Mouse (Mus musculus) lung, embryonic 16.5 days (tissue): ENCODE results near the gene Kmt5b. TPM values are rescaled to one million over a fixed set of nuclear protein-coding genes. Genes with fewer than 3 reads are reported as not detected.
A peak's percentile ranks its signal among the peaks of the same experiment; 100 is the strongest.

Experiments
- ATAC-seq: fragments of 200-750 bp; cut with Nextera tagmentation; 2 replicates; pipeline ENCODE4 v1.8.0; 2017; ENCODE audit warnings: low read depth, mild to moderate bottlenecking, moderate library complexity
- H3K27ac ChIP-seq: fragments of 300-500 bp; sonication (generic); 2 replicates; pipeline ENCODE4 v1.5.1; 2014; ENCODE audit warnings: mild to moderate bottlenecking, control low read depth, low read length
- H3K27me3 ChIP-seq: fragments of 300-500 bp; sonication (generic); 2 replicates; pipeline ENCODE4 v1.6.1; 2014; ENCODE audit warnings: low read depth, low read length, mixed read lengths; ENCODE audit not compliant: control insufficient read depth, insufficient read depth
- H3K36me3 ChIP-seq: fragments of 300-500 bp; sonication (generic); 2 replicates; pipeline ENCODE4 v1.6.1; 2014; ENCODE audit warnings: low read length; ENCODE audit not compliant: control insufficient read depth, insufficient read depth
- H3K4me1 ChIP-seq: fragments of 300-500 bp; sonication (generic); replicated peaks from 2 replicates; pipeline ENCODE4 v1.6.1; 2014; ENCODE audit warnings: low read length, mixed read lengths; ENCODE audit not compliant: control insufficient read depth, insufficient read depth
- H3K4me2 ChIP-seq: fragments of 300-500 bp; sonication (generic); 2 replicates; pipeline ENCODE4 v1.6.1; 2014; ENCODE audit warnings: low read depth, low read length, control low read depth
- H3K4me3 ChIP-seq: fragments of 300-500 bp; sonication (generic); 2 replicates; pipeline ENCODE4 v1.5.1; 2014; ENCODE audit warnings: mild to moderate bottlenecking, low read length, control low read depth
- H3K9ac ChIP-seq: fragments of 300-500 bp; sonication (generic); 2 replicates; pipeline ENCODE4 v1.6.1; 2014; ENCODE audit warnings: low read length, control low read depth
- H3K9me3 ChIP-seq: fragments of 300-500 bp; sonication (generic); 2 replicates; pipeline ENCODE4 v1.6.1; 2016; ENCODE audit warnings: low read length; ENCODE audit not compliant: control insufficient read depth
- WGBS: fragments of 180-500 bp; shearing (Covaris S2); extraction: QIAGEN DNeasy Blood & Tissue Kit; methylation state at CpG from one replicate; pipeline ENCODE4 v1.1.7; 2014; 5-methylcytosine and 5-hydroxymethylcytosine counted together
- polyA plus RNA-seq: library from polyadenylated mRNA; unstranded; fragments of >200 nt; fragmentation: Nextera tagmentation; extraction: Ambion mirVana; gene quantifications from 2 replicates; pipeline ENCODE4 v1.2.1, GENCODE M21; 2015

Gene Kmt5b
- polyA plus RNA-seq, 1 experiment from 2014 or later, result 28.1 TPM

DNA sequence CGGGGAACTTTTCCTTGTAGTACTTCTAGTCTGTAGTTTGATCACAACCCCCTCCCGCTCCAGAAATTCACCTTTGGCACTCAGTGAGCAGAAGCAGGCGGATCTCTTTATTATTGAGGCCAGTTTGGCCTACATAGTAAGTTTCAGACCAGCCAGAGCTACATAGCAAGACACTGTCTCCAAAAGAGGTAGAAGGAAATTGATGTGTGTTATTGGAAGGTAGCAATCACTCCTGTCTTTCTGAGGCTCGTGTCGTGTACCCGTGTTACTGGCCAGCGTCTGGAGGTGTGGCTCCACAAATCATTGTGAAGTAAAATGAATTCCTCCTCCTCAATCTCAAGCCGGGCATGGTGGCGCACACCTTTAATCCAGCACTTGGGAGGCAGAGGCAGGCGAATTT is 85.9 kb downstream of the Kmt5b start:
- Histone ChIP-seq H3K36me3 (no peaks in the 10 kb centered on the region), H3K27ac (no peak overlapping the region), H3K4me2 (peak overlapping the region; percentile 81), H3K27me3 (no peaks in the 10 kb centered on the region), H3K9me3 (no peaks in the 10 kb centered on the region), H3K4me1 (peaks cover 31% of the 10 kb centered on the region), H3K4me3 (peak overlapping the region; percentile 88), H3K9ac (no peak overlapping the region)
- WGBS, result 82% methylated on average over 10 of the region's 10 CpGs
- ATAC-seq, result no peak

DNA sequence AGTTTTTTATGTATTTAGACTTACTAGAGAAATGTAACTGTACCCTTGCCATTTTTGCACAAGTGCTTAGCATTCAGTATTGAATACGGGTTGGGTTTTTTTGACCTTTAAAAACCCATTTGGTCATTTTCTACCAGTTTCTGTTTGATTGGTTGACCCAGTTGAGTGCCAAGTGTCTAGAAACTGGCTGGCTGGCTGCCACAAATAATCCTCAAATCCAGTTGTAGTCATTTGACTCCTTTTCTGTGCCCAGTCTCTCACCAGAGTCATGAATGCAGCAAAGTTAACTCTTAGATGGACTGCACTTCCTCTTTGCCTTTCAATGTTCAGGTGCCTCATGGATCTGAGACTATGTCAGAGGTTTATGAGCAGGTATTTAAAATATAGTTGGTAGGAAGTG is 86.7 kb downstream of the Kmt5b start:
- Histone ChIP-seq H3K4me3 (no peak overlapping the region; the same call in none of the 2 replicates), H3K9me3 (no peaks in the 10 kb centered on the region), H3K36me3 (no peaks in the 10 kb centered on the region), H3K27me3 (no peaks in the 10 kb centered on the region), H3K4me2 (peak overlapping the region; percentile 81), H3K4me1 (peaks cover 31% of the 10 kb centered on the region), H3K27ac (no peak overlapping the region), H3K9ac (no peak overlapping the region)
- no peak for ATAC-seq
- WGBS, result 54% methylated on average over 1 of the region's 1 CpGs

DNA sequence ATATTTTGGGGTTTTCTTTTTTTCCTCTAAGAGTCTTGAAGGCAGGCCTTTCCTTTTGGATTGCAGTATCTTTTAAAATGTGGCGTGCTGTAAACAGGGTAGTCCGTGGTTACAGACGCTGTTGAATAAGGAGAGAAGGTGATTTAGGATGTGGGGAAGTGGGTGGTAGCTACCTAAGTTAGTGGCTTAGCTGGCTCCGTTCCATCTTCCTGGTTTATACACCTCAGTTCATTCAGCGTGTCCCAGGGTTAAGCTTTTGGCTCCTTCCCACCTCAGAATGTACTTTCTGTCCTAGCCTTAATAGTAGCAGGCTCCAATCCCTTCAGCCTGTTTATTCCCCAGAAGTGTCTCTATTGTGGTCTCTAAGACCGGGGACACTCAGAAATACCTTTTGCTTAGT is 87.9 kb downstream of the Kmt5b start:
- H3K4me2 ChIP-seq, result peak overlapping the region; percentile 35
- no peak for ATAC-seq
- peak overlapping the region; percentile 14; the same call in 1 of the 2 replicates for H3K4me3 ChIP-seq

DNA sequence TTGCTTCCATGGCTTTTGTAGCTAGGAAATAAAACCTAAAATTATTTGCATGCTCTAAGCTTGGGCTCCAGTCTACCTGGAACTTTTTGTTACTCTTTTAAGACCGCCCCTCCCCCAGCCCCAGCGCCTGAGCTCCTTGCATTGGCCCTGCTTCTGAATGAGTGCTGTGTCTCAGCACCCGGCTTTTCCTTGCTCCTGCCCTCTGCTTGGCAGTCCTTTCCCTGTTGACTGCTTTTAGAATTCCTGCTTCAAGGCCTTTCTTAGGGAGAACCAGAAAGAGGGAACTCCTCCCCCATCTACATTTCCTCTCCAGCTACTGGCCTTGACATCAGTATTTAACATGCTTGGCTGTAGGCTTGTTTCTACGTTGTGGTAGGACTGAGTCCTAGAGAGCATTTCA is 88.4 kb downstream of the Kmt5b start:
- 0 out of 2 replicates have a peak overlapping the region, but pooled peaks have one; percentile 7 for H3K4me3 ChIP-seq
- H3K9me3 ChIP-seq, result no peaks in the 10 kb centered on the region
- no peak for ATAC-seq
- WGBS, result 15% methylated on average over 4 of the region's 4 CpGs
- no peaks in the 10 kb centered on the region for H3K36me3 ChIP-seq
- H3K4me2 ChIP-seq, result peak overlapping the region; percentile 35
- H3K27ac ChIP-seq, result peak overlapping the region; percentile 37; the same call in 1 of the 2 replicates
- H3K4me1 ChIP-seq, result peaks cover 31% of the 10 kb centered on the region
- no peak overlapping the region; the same call in 1 of the 2 replicates for H3K9ac ChIP-seq
- H3K27me3 ChIP-seq, result no peaks in the 10 kb centered on the region

More for the DNA sequence above, 87.9 kb downstream of the Kmt5b start:
- Histone ChIP-seq H3K36me3 (no peaks in the 10 kb centered on the region), H3K27me3 (no peaks in the 10 kb centered on the region), H3K9ac (no peak overlapping the region), H3K9me3 (no peaks in the 10 kb centered on the region), H3K27ac (peak overlapping the region; percentile 37; the same call in 1 of the 2 replicates), H3K4me1 (peaks cover 31% of the 10 kb centered on the region)
- WGBS, result 45% methylated on average over 6 of the region's 6 CpGs

DNA sequence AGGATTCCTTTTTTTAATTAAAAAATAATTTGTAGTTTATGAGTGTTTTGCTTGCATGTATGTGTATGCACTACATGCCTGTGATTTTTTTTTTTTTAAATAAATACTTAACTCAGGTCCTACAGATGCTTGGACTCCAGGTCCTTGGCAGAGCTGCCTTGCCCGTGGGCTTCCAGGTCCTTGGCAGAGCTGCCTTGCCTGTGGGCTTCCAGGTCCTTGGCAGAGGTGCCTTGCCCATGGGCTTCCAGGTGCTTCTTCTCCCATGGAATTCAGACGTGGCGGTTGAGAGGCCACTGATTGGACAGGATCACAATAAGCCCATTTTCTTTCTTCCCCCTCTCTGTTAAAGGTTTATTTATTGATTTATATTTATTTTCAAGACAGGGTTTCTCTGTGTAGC is 90.0 kb downstream of the Kmt5b start:
- Histone ChIP-seq H3K4me2 (no peak overlapping the region), H3K27ac (no peak overlapping the region), H3K9ac (no peak overlapping the region), H3K9me3 (no peaks in the 10 kb centered on the region), H3K27me3 (no peaks in the 10 kb centered on the region), H3K36me3 (no peaks in the 10 kb centered on the region), H3K4me3 (no peak overlapping the region), H3K4me1 (peaks cover 25% of the 10 kb centered on the region)
- ATAC-seq, result no peak
- 70% methylated on average over 3 of the region's 3 CpGs for WGBS

- H3K36me3 ChIP-seq, result peaks cover 13% of the 10 kb centered on the region
- H3K4me2 ChIP-seq, result no peak overlapping the region
- peaks cover 2% of the 10 kb centered on the region; the same call in 1 of the 2 replicates for H3K9me3 ChIP-seq
- no peaks in the 10 kb centered on the region for H3K27me3 ChIP-seq
- H3K4me1 ChIP-seq, result no peaks in the 10 kb centered on the region
- H3K27ac ChIP-seq, result no peak overlapping the region
- ATAC-seq, result no peak
- WGBS, result 59% methylated on average over 2 of the region's 2 CpGs
- H3K9ac ChIP-seq, result no peak overlapping the region
- no peak overlapping the region for H3K4me3 ChIP-seq
Observed at GRCm38 (mm10) chr19:3862713-3863112, 95.5 kb downstream of the Kmt5b start.

- H3K4me2 ChIP-seq, result no peak overlapping the region
- ATAC-seq, result no peak
- H3K4me3 ChIP-seq, result no peak overlapping the region
- peaks cover 2% of the 10 kb centered on the region; the same call in 1 of the 2 replicates for H3K9me3 ChIP-seq
- no peaks in the 10 kb centered on the region for H3K27me3 ChIP-seq
- no peak overlapping the region for H3K9ac ChIP-seq
- H3K36me3 ChIP-seq, result peaks cover 13% of the 10 kb centered on the region
- H3K27ac ChIP-seq, result no peak overlapping the region
- 82% methylated on average over 2 of the region's 2 CpGs for WGBS
- no peaks in the 10 kb centered on the region; the same call in 1 of the 2 replicates for H3K4me1 ChIP-seq
Observed at GRCm38 (mm10) chr19:3864960-3865359, 97.7 kb downstream of the Kmt5b start.

Other genes with a start within 250 kb of the Kmt5b start
- 65.0 and 66.2 TPM in 2 replicates for gene Ppp6r3, start 191.7 kb upstream of the Kmt5b start, polyA plus RNA-seq
- 7.4 and 7.8 TPM in 2 replicates for gene Lrp5, start 80.9 kb upstream of the Kmt5b start, polyA plus RNA-seq
- gene 1810055G02Rik, start 59.1 kb upstream of the Kmt5b start, polyA plus RNA-seq, result 28.3 and 32.4 TPM in 2 replicates
- 56.8 and 60.0 TPM in 2 replicates for gene Chka, start 84.4 kb downstream of the Kmt5b start, polyA plus RNA-seq
- gene Tcirg1, start 139.7 kb downstream of the Kmt5b start, polyA plus RNA-seq, result 56.8 and 60.5 TPM in 2 replicates
- 285 and 290 TPM in 2 replicates for gene Ndufs8, start 145.4 kb downstream of the Kmt5b start, polyA plus RNA-seq
- gene Aldh3b1, start 162.4 kb downstream of the Kmt5b start, polyA plus RNA-seq, result 5.4 and 5.9 TPM in 2 replicates
- gene Unc93b1, start 167.8 kb downstream of the Kmt5b start, polyA plus RNA-seq, result 21.7 and 21.9 TPM in 2 replicates
- 0.18 and 0.24 TPM in 2 replicates for gene Aldh3b3, start 191.2 kb downstream of the Kmt5b start, polyA plus RNA-seq
- 1.8 and 2.0 TPM in 2 replicates for gene Aldh3b2, start 204.9 kb downstream of the Kmt5b start, polyA plus RNA-seq
- gene Acy3, start 219.1 kb downstream of the Kmt5b start, polyA plus RNA-seq, result 11.9 and 13.3 TPM in 2 replicates
- gene Tbx10, start 225.3 kb downstream of the Kmt5b start, polyA plus RNA-seq, result 0.11 TPM in 1 of 2 replicates, not detected in the other
- gene Nudt8, start 233.2 kb downstream of the Kmt5b start, polyA plus RNA-seq, result 21.8 and 22.0 TPM in 2 replicates
- gene Gm49405, start 233.2 kb downstream of the Kmt5b start, polyA plus RNA-seq, result 2.4 and 2.5 TPM in 2 replicates
- gene Doc2g, start 235.9 kb downstream of the Kmt5b start, polyA plus RNA-seq, result 3.8 and 3.9 TPM in 2 replicates
- 177 and 184 TPM in 2 replicates for gene Ndufv1, start 245.4 kb downstream of the Kmt5b start, polyA plus RNA-seq